Mouse (Mus musculus): Measurements from ENCODE around the gene Gm11549.

DNA sequence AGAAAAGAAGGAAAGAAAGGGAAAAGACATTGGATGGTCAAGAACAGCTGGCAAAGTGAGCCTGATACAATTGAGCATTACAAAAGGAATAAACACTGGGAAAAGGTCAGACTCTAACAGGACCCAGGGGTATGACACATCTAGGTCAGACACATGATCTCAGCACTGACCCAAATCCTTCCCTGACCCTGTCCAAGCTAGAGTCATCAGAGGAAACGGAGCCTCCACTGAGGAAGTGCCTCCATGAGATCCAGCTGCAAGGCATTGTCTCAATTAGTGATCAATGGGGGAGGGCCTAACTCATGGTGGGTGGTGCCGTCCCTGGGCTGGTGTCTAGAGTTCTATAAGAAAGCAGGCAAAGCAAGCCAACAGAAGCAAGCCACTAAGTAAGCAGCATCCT lies 52.7 kb downstream of the Gm11549 start:
- no peak for TF ChIP-seq CTCF (IDR thresholded peaks at IDR 0.05; ENCODE audit: low read depth)
- no peak for TF ChIP-seq EP300 (IDR thresholded peaks at IDR 0.05; ENCODE audit: low read depth)
